30 mouse cellular contexts compared by ENCODE assay signal in the genomic region with DNA sequence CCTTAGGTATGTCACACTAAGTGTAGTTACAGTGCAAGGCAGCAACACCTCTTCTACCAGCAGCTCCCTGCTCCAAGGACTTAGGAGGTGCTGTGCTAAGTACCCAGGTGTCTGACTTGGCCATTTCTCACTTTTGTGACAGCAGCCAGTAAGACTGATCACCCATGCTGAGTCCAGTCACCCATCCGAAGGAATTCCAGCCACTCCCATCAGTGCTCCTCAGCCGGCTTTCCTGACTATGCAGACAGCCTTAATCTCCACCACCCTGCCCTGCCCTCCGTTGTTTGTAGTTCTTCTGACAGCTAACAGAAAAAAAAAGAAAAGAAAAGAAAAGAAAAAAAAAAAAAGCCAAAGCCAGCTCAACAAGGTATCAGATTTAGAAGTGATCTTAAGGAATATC. TPM values are rescaled to one million over a fixed set of nuclear protein-coding genes. Genes with fewer than 3 reads are reported as not detected.
A peak's percentile ranks its signal among the peaks of the same experiment; 100 is the strongest.
DNase-seq lines count a peak whose midpoint lies in the region; ATAC-seq and TF ChIP-seq lines count a peak whose summit lies in the region.
"Had no signal": no experiment of that assay in that cellular context is flagged by ENCODE, and none has a peak within 500 bp of the region (broad histone marks: within the 10 kb centered on the region; RNA-seq: fewer than 3 reads in every experiment).

No protein-coding gene starts in this region.

- no peaks in the 10 kb centered on the region for H3K27me3 ChIP-seq in embryonic facial prominence, embryonic 13.5 days
- no peaks in the 10 kb centered on the region for H3K27me3 ChIP-seq in embryonic facial prominence, embryonic 10.5 days (replicated peaks; ENCODE audit: low read depth, poor library complexity, severe bottlenecking)
- H3K27me3 ChIP-seq in lung, postnatal 0 days (replicated peaks; ENCODE audit: insufficient read depth, low read length) = no peaks in the 10 kb centered on the region
- no peaks in the 10 kb centered on the region for H3K27me3 ChIP-seq in embryonic facial prominence, embryonic 14.5 days (replicated peaks; ENCODE audit: control insufficient read depth, insufficient read depth, low read length)
- no peaks in the 10 kb centered on the region for H3K27me3 ChIP-seq in stomach, postnatal 0 days (ENCODE audit: control insufficient read depth, insufficient read depth, low read length)
- no peaks in the 10 kb centered on the region for H3K27me3 ChIP-seq in forebrain, embryonic 13.5 days
- H3K27me3 ChIP-seq: CH12.LX; heart, embryonic 13.5 days; hindbrain, embryonic 15.5 days; limb, embryonic 12.5 days had no signal

- H3K4me2 ChIP-seq in embryonic facial prominence, embryonic 13.5 days = no peak overlapping the region
- no peak overlapping the region for H3K4me2 ChIP-seq in lung, postnatal 0 days (replicated peaks; ENCODE audit: low read depth, low read length)
- no peak overlapping the region for H3K4me2 ChIP-seq in embryonic facial prominence, embryonic 14.5 days (ENCODE audit: low read depth, low read length)
- H3K4me2 ChIP-seq in stomach, postnatal 0 days (replicated peaks; ENCODE audit: low read depth) = no peak overlapping the region
- no peak overlapping the region for H3K4me2 ChIP-seq in forebrain, embryonic 13.5 days
- H3K4me2 ChIP-seq: heart, embryonic 13.5 days; hindbrain, embryonic 15.5 days; limb, embryonic 12.5 days had no signal

- no peak for TF ChIP-seq EP300 in lung, postnatal 0 days (IDR thresholded peaks at IDR 0.05)
- TF ChIP-seq EP300 in stomach, postnatal 0 days (optimal IDR thresholded peaks at IDR 0.05) = no peak

- peaks cover 12% of the 10 kb centered on the region for H3K4me1 ChIP-seq in embryonic facial prominence, embryonic 13.5 days
- H3K4me1 ChIP-seq in embryonic facial prominence, embryonic 10.5 days = peaks cover 5% of the 10 kb centered on the region
- H3K4me1 ChIP-seq in lung, postnatal 0 days (ENCODE audit: insufficient read depth, low read depth, low read length) = peaks cover 3% of the 10 kb centered on the region; the same call in 1 of the 2 replicates
- H3K4me1 ChIP-seq in embryonic facial prominence, embryonic 14.5 days (ENCODE audit: control insufficient read depth, insufficient read depth, low read length) = no peaks in the 10 kb centered on the region
- no peaks in the 10 kb centered on the region for H3K4me1 ChIP-seq in stomach, postnatal 0 days (replicated peaks; ENCODE audit: control insufficient read depth, insufficient read depth)
- peaks cover 1% of the 10 kb centered on the region; the same call in 1 of the 2 replicates for H3K4me1 ChIP-seq in forebrain, embryonic 13.5 days
- H3K4me1 ChIP-seq: hindbrain, embryonic 10.5 days had no signal

- TF ChIP-seq CTCF in lung, postnatal 0 days (IDR thresholded peaks at IDR 0.05) = no peak
- no peak for TF ChIP-seq CTCF in stomach, postnatal 0 days (IDR thresholded peaks at IDR 0.05; ENCODE audit: low read depth)

- no peak for DNase-seq in embryonic facial prominence, embryonic 10.5 days (ENCODE audit: low spot score)
- no peak for DNase-seq in lung, postnatal 0 days (ENCODE audit: low spot score)
- no peak for DNase-seq in lung, postnatal 25 days (ENCODE audit: low spot score)
- DNase-seq in embryonic facial prominence, embryonic 14.5 days (ENCODE audit: low spot score) = no peak
- DNase-seq in stomach, postnatal 0 days (ENCODE audit: low spot score) = peak; percentile 53
- DNase-seq in Muller cell, postnatal 12 days (ENCODE audit: inconsistent ontology term) = no peak
- DNase-seq: adrenal gland, postnatal 14 days; cerebellum, adult 18-20 months; cerebellum, postnatal 14 days; gastrocnemius, adult 2 months; heart, postnatal 10 days; kidney, adult 8-10 months; kidney, postnatal 10 days; thymus, postnatal 14 days had no signal

- H3K27ac ChIP-seq in embryonic facial prominence, embryonic 13.5 days = no peak overlapping the region
- H3K27ac ChIP-seq in embryonic facial prominence, embryonic 10.5 days (replicated peaks) = no peak overlapping the region
- H3K27ac ChIP-seq in lung, postnatal 0 days (ENCODE audit: low read length) = no peak overlapping the region
- H3K27ac ChIP-seq in embryonic facial prominence, embryonic 14.5 days (replicated peaks; ENCODE audit: low read depth, low read length) = no peak overlapping the region
- H3K27ac ChIP-seq in stomach, postnatal 0 days (replicated peaks) = no peak overlapping the region
- H3K27ac ChIP-seq in forebrain, embryonic 13.5 days = no peak overlapping the region
- H3K27ac ChIP-seq: forebrain, embryonic 10.5 days; gastrocnemius, adult 2 months; heart, embryonic 13.5 days; hindbrain, embryonic 10.5 days; hindbrain, embryonic 15.5 days; limb, embryonic 12.5 days; macrophage had no signal

- 0 out of 2 replicates have a peak, but pooled peaks have one; percentile 32 for ATAC-seq in embryonic facial prominence, embryonic 13.5 days (ENCODE audit: insufficient number of reproducible peaks, insufficient read depth, low FRiP score, low TSS enrichment, low read depth)
- peak; percentile 38; the same call in 1 of the 2 replicates for ATAC-seq in lung, postnatal 0 days
- peak; percentile 71 for ATAC-seq in embryonic facial prominence, embryonic 14.5 days (ENCODE audit: low read depth)
- ATAC-seq in stomach, postnatal 0 days (ENCODE audit: low FRiP score, low TSS enrichment) = peak; percentile 68
- ATAC-seq in forebrain, embryonic 13.5 days = no peak
- ATAC-seq: forebrain, embryonic 16.5 days; inflammation-experienced regulatory T-cells, adult 6 months; midbrain, embryonic 16.5 days had no signal

- no peaks in the 10 kb centered on the region for H3K9me3 ChIP-seq in embryonic facial prominence, embryonic 13.5 days
- H3K9me3 ChIP-seq in embryonic facial prominence, embryonic 10.5 days = no peaks in the 10 kb centered on the region
- H3K9me3 ChIP-seq in lung, postnatal 0 days (ENCODE audit: low read length) = no peaks in the 10 kb centered on the region
- no peaks in the 10 kb centered on the region for H3K9me3 ChIP-seq in embryonic facial prominence, embryonic 14.5 days (ENCODE audit: control insufficient read depth, low read length)
- H3K9me3 ChIP-seq in stomach, postnatal 0 days (ENCODE audit: control insufficient read depth, low read length) = no peaks in the 10 kb centered on the region
- H3K9me3 ChIP-seq in forebrain, embryonic 13.5 days (replicated peaks) = no peaks in the 10 kb centered on the region
- H3K9me3 ChIP-seq: forebrain, embryonic 10.5 days; heart, embryonic 13.5 days; hindbrain, embryonic 10.5 days; hindbrain, embryonic 15.5 days; limb, embryonic 12.5 days had no signal

- no peak overlapping the region for H3K4me3 ChIP-seq in embryonic facial prominence, embryonic 13.5 days
- no peak overlapping the region for H3K4me3 ChIP-seq in embryonic facial prominence, embryonic 10.5 days
- no peak overlapping the region for H3K4me3 ChIP-seq in lung, postnatal 0 days (ENCODE audit: low read depth, low read length)
- H3K4me3 ChIP-seq in embryonic facial prominence, embryonic 14.5 days (ENCODE audit: low read depth, low read length) = no peak overlapping the region
- no peak overlapping the region for H3K4me3 ChIP-seq in stomach, postnatal 0 days (ENCODE audit: low read depth, low read length)
- no peak overlapping the region for H3K4me3 ChIP-seq in forebrain, embryonic 13.5 days
- H3K4me3 ChIP-seq: forebrain, embryonic 10.5 days; gastrocnemius, adult 2 months; heart, embryonic 13.5 days; hindbrain, embryonic 10.5 days; hindbrain, embryonic 15.5 days; limb, embryonic 12.5 days had no signal

- H3K36me3 ChIP-seq in embryonic facial prominence, embryonic 13.5 days = no peaks in the 10 kb centered on the region
- H3K36me3 ChIP-seq in embryonic facial prominence, embryonic 10.5 days (replicated peaks) = no peaks in the 10 kb centered on the region; the same call in 1 of the 2 replicates
- no peaks in the 10 kb centered on the region for H3K36me3 ChIP-seq in lung, postnatal 0 days (ENCODE audit: insufficient read depth, low read length)
- H3K36me3 ChIP-seq in embryonic facial prominence, embryonic 14.5 days (ENCODE audit: control insufficient read depth, insufficient read depth, low read length) = no peaks in the 10 kb centered on the region
- no peaks in the 10 kb centered on the region for H3K36me3 ChIP-seq in stomach, postnatal 0 days (ENCODE audit: control insufficient read depth, insufficient read depth, low read length)
- H3K36me3 ChIP-seq in forebrain, embryonic 13.5 days (ENCODE audit: poor library complexity, severe bottlenecking) = no peaks in the 10 kb centered on the region
- H3K36me3 ChIP-seq: hindbrain, embryonic 15.5 days had no signal

- H3K9ac ChIP-seq in embryonic facial prominence, embryonic 13.5 days = no peak overlapping the region
- no peak overlapping the region for H3K9ac ChIP-seq in lung, postnatal 0 days (replicated peaks; ENCODE audit: low read depth)
- no peak overlapping the region for H3K9ac ChIP-seq in embryonic facial prominence, embryonic 14.5 days (ENCODE audit: low read depth, low read length)
- no peak overlapping the region for H3K9ac ChIP-seq in stomach, postnatal 0 days (ENCODE audit: low read length)
- no peak overlapping the region for H3K9ac ChIP-seq in forebrain, embryonic 13.5 days
- H3K9ac ChIP-seq: heart, embryonic 13.5 days; hindbrain, embryonic 15.5 days; limb, embryonic 12.5 days had no signal

- 31% methylated on average over 3 of the region's 3 CpGs for WGBS in embryonic facial prominence, embryonic 13.5 days
- 23% methylated on average over 3 of the region's 3 CpGs for WGBS in embryonic facial prominence, embryonic 10.5 days
- WGBS in lung, postnatal 0 days = 27% methylated on average over 3 of the region's 3 CpGs
- WGBS in embryonic facial prominence, embryonic 14.5 days = 35% methylated on average over 3 of the region's 3 CpGs
- WGBS in stomach, postnatal 0 days = 31% methylated on average over 3 of the region's 3 CpGs
- 17% methylated on average over 3 of the region's 3 CpGs for WGBS in forebrain, embryonic 13.5 days

RNA-seq across cellular contexts. Expression of a gene that starts 6.6 kb away (rescaled TPM):
- 56.3 and 59.7 TPM in 2 replicates for polyA plus RNA-seq in embryonic facial prominence, embryonic 13.5 days (2015; fragmentation: Nextera tagmentation; extraction: Ambion mirVana)
- polyA plus RNA-seq in embryonic facial prominence, embryonic 10.5 days (2016; fragmentation: Nextera tagmentation; extraction: Ambion mirVana) = 38.0 and 46.4 TPM in 2 replicates
- 22.2 and 28.8 TPM in 2 replicates for polyA plus RNA-seq in lung, postnatal 0 days (2015; fragmentation: Nextera tagmentation; extraction: Ambion mirVana)
- polyA plus RNA-seq in embryonic facial prominence, embryonic 14.5 days (2014; fragmentation: Nextera tagmentation; extraction: Ambion mirVana) = 38.1 and 44.6 TPM in 2 replicates
- polyA plus RNA-seq in stomach, postnatal 0 days (2015; fragmentation: Nextera tagmentation; extraction: Ambion mirVana) = 28.1 and 30.4 TPM in 2 replicates
- polyA plus RNA-seq in forebrain, embryonic 13.5 days (2015; fragmentation: Nextera tagmentation; extraction: Ambion mirVana) = 7.2 and 10.5 TPM in 2 replicates

RNA-seq across cellular contexts. Expression of a gene that starts 23.6 kb away (rescaled TPM):
- polyA plus RNA-seq in embryonic facial prominence, embryonic 13.5 days (2015; fragmentation: Nextera tagmentation; extraction: Ambion mirVana) = 145 and 158 TPM in 2 replicates
- 120 and 121 TPM in 2 replicates for polyA plus RNA-seq in embryonic facial prominence, embryonic 10.5 days (2016; fragmentation: Nextera tagmentation; extraction: Ambion mirVana)
- 242 and 258 TPM in 2 replicates for polyA plus RNA-seq in lung, postnatal 0 days (2015; fragmentation: Nextera tagmentation; extraction: Ambion mirVana)
- polyA plus RNA-seq in embryonic facial prominence, embryonic 14.5 days (2014; fragmentation: Nextera tagmentation; extraction: Ambion mirVana) = 183 and 198 TPM in 2 replicates
- polyA plus RNA-seq in stomach, postnatal 0 days (2015; fragmentation: Nextera tagmentation; extraction: Ambion mirVana) = 126 and 130 TPM in 2 replicates
- polyA plus RNA-seq in forebrain, embryonic 13.5 days (2015; fragmentation: Nextera tagmentation; extraction: Ambion mirVana) = 51.2 and 55.4 TPM in 2 replicates

RNA-seq across cellular contexts. Expression of a gene that starts 30.1 kb away (rescaled TPM):
- polyA plus RNA-seq in embryonic facial prominence, embryonic 13.5 days (2015; fragmentation: Nextera tagmentation; extraction: Ambion mirVana) = 0.15 and 0.25 TPM in 2 replicates
- polyA plus RNA-seq in embryonic facial prominence, embryonic 10.5 days (2016; fragmentation: Nextera tagmentation; extraction: Ambion mirVana) = 0.04 and 0.10 TPM in 2 replicates
- polyA plus RNA-seq in lung, postnatal 0 days (2015; fragmentation: Nextera tagmentation; extraction: Ambion mirVana) = 0.02 TPM in 2 replicates
- polyA plus RNA-seq in embryonic facial prominence, embryonic 14.5 days (2014; fragmentation: Nextera tagmentation; extraction: Ambion mirVana) = 0.24 and 0.68 TPM in 2 replicates
- 0.17 TPM in 1 of 2 replicates, not detected in the other for polyA plus RNA-seq in stomach, postnatal 0 days (2015; fragmentation: Nextera tagmentation; extraction: Ambion mirVana)
- 0.04 TPM in 1 of 2 replicates, not detected in the other for polyA plus RNA-seq in forebrain, embryonic 13.5 days (2015; fragmentation: Nextera tagmentation; extraction: Ambion mirVana)
- polyA plus RNA-seq: C2C12; embryonic facial prominence, embryonic 11.5 days; forebrain, embryonic 10.5 days; hindbrain, embryonic 15.5 days; liver, embryonic 16.5 days; macrophage; midbrain, embryonic 16.5 days; neural tube, embryonic 11.5 days had no signal

RNA-seq across cellular contexts. Expression of a gene that starts 30.9 kb away (rescaled TPM):
- 3.4 and 3.5 TPM in 2 replicates for polyA plus RNA-seq in embryonic facial prominence, embryonic 13.5 days (2015; fragmentation: Nextera tagmentation; extraction: Ambion mirVana)
- polyA plus RNA-seq in embryonic facial prominence, embryonic 10.5 days (2016; fragmentation: Nextera tagmentation; extraction: Ambion mirVana) = 1.3 and 2.3 TPM in 2 replicates
- polyA plus RNA-seq in lung, postnatal 0 days (2015; fragmentation: Nextera tagmentation; extraction: Ambion mirVana) = 3.7 and 4.4 TPM in 2 replicates
- polyA plus RNA-seq in embryonic facial prominence, embryonic 14.5 days (2014; fragmentation: Nextera tagmentation; extraction: Ambion mirVana) = 3.4 and 3.7 TPM in 2 replicates
- 2.4 and 2.8 TPM in 2 replicates for polyA plus RNA-seq in stomach, postnatal 0 days (2015; fragmentation: Nextera tagmentation; extraction: Ambion mirVana)
- 0.68 and 1.7 TPM in 2 replicates for polyA plus RNA-seq in forebrain, embryonic 13.5 days (2015; fragmentation: Nextera tagmentation; extraction: Ambion mirVana)

RNA-seq across cellular contexts. Expression of a gene that starts 52.1 kb away (rescaled TPM):
- 35.7 and 40.9 TPM in 2 replicates for polyA plus RNA-seq in embryonic facial prominence, embryonic 13.5 days (2015; fragmentation: Nextera tagmentation; extraction: Ambion mirVana)
- polyA plus RNA-seq in embryonic facial prominence, embryonic 10.5 days (2016; fragmentation: Nextera tagmentation; extraction: Ambion mirVana) = 29.0 and 31.7 TPM in 2 replicates
- 28.4 and 32.9 TPM in 2 replicates for polyA plus RNA-seq in lung, postnatal 0 days (2015; fragmentation: Nextera tagmentation; extraction: Ambion mirVana)
- 32.8 and 35.3 TPM in 2 replicates for polyA plus RNA-seq in embryonic facial prominence, embryonic 14.5 days (2014; fragmentation: Nextera tagmentation; extraction: Ambion mirVana)
- polyA plus RNA-seq in stomach, postnatal 0 days (2015; fragmentation: Nextera tagmentation; extraction: Ambion mirVana) = 20.8 and 23.6 TPM in 2 replicates
- polyA plus RNA-seq in forebrain, embryonic 13.5 days (2015; fragmentation: Nextera tagmentation; extraction: Ambion mirVana) = 32.6 and 40.5 TPM in 2 replicates
